Mouse (Mus musculus) right cerebral cortex, postnatal 36 days (tissue): Measurements from ENCODE around the gene Gxylt2.

Source experiments
- DNase-seq, 2 experiments: peaks; one replicate each; pipeline ENCODE4 v3.0.0; 2022; ENCODE audit warnings: low spot score in 2 of 2, mixed read lengths in 1 of 2

Gene Gxylt2

DNA sequence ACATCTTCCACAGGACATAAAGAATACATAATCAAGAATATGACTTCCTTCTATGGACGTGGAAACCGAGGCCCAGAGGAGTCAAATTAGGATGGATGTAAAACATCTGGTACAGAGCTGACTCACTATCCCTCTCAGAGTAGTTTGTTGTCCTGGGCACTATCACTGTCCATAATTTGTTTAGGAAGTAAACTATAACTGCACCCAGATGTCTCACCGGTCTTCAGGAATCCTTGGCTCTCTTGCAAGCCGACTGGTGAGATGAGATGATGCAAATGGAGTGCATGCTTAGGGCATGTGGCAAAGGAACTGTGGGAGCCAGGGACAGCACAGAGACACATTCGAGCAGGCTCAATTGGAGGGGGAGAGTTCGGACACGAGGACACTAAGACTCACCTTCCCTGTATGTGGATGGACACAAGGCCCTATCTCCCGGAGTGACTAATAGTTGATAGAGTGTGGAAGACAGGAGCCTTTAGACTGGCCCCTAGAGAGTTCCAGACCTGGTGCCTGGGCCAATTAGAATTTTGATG lies 10.8 kb downstream of the Gxylt2 start:
- DNase-seq, result no peak

DNA sequence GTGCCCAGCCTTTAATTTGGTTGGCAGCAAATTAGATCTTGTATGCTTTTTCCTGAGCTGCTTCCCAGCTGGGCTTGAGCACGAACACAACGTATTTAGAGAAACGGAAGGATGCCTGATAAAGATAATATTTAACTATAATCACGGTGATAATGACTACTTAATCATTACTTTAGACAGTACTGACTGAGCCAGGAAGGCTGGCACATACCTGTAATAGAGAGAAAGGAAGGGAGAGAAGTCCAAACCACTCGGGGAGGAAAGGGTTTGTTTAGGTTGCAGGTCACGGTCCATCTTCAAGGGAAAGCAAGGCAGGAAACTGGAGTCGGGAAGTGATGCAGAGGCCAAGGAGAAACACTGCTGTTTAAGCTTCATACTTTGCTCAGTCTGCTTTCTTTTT lies 11.6 kb downstream of the Gxylt2 start:
- no peak for DNase-seq

DNA sequence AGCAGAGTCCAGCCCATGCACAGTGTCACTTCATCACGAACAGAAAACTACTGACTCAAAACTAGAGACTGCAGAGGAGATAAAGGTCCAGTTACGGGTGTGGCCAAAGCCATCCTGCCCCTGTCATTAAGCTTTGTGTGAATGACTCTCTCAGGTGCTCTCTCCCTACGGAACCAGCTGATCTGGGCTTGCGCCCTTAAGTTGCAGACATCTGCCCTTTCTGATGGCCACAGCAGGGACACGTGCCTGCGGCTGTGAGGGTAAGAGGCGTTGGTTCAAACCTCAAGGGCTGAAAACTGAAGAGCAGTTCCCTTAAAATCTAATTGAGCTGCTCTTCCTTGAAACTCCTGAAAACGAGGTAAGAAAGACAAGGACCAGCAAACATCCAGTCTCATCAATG lies 12.3 kb downstream of the Gxylt2 start:
- no peak for DNase-seq

DNA sequence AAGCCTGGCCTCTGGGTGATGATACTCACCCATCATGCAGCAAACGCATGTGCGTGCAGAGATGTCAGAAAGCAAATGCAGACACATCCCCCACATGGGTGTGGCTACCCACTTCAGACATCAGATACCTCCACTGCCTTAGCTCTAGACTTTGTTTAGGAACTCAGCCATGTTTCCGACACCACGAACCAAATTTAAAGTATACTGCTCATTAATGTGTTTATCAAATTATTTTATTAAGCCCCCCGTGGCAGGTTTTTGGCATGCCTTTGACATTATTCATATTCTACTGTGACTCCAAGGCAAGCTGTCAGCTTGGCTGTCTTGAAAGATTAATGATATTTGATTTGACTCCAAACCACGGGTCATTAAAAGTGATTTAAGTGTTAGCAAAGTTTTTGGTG lies 15.6 kb downstream of the Gxylt2 start:
- DNase-seq, result no peak

DNA sequence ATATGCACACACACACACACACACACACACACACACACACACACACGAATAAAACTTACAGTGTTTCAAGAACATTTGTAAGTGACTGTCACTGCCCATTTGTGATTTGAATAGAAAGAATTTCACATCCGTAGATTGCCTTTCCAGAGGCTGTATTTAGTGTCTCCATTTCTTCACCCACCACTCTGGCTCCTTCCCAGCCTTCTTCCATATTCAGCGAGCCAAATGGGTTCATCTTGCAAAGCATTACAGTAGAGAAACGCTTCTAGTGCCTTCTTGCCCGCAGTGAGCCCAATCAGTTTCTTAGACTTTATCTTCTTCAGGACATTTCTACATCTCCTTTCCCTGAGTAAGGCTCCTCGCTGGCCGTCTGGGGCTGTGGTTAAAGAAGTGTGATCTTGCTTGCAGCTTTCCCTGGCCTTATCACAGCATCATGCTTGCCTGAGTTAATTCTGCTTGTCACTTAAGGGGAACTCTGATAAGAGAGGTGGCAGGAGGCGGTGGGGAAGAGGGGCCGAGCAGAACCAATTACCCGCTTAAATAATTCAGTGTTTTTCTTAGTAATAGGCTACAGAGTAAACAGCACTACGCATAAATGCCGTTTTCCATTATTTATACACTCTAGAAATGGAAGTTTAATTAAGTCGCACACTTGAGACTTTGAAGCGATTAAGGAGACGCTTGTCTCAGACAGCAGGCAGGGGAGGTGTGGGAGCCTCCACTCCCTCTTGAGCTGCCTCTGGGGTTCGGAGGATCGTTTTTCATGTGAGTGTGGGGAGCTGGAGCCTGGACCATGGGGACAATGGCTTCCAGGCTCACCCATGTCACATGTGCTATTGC lies 16.6 kb downstream of the Gxylt2 start:
- DNase-seq, result peak in 1 of 2 experiments; percentile 26

DNA sequence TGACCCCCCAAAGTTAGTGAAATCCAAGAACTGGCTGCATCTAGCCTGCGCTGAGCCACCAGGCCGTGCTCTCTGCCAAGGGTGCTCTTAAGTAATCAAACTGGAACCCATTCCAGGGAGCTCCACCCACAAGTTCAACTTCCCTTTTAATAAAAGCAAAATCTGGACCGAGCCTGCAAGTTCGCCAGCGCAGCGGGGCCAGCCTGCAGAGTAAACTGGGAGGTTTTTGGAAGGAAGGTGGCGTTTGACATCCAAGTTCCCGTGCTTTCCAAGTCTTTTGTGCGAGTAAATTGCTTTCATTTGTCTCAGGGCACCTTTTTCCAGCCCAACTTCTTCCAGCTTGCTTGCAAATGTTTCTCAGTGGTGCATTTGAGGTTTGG lies 27.5 kb downstream of the Gxylt2 start:
- DNase-seq, result no peak

DNA sequence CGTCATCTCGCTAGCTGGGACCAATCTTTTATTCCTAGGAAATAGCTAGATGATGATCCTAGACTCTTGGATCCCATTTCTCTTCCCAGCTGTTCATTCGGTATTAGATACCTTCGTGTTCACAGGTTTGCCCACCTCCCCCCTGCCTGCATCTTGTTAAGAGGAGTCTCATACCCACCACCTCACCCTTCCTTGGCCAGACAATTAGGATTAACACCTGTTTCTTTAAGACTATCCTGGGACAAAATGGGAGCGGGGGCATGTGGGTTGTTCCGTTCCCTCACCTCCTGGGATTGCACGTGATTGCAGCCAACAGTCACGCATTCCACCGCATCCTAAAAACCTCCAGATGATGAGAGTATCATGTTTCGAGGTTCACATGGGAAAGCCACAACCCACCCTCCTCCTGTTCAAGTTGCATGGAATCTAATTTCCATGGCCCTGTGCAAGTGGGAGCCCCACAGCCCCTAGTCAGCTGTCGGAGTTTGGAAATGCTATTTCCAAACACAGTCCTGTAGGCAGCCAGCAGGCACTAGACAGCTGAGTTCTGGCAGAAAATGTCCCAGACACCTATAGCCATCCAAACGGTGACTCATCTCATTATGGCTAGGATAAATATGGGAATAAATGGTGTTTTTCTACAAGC lies 28.0 kb downstream of the Gxylt2 start:
- DNase-seq, result peak; percentile 63 to 75

DNA sequence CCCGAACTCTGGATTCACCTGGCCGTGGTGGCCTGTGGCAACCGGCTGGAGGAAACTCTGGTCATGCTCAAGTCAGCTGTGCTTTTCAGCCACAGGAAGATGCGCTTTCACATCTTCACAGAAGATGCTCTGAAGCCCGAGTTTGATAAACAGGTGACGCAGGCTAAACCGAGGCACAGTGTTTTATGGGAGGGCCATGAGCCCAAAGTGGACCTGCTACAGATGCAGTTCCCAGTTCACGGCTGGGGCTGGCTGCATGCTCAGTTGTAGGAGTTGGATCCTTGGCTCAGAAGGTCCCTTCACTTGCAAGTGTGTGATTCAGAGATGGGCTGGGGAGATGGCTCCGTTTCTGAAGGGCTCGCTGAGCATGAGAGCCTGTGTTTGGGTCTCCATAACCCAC lies 28.7 kb downstream of the Gxylt2 start:
- no peak for DNase-seq

DNA sequence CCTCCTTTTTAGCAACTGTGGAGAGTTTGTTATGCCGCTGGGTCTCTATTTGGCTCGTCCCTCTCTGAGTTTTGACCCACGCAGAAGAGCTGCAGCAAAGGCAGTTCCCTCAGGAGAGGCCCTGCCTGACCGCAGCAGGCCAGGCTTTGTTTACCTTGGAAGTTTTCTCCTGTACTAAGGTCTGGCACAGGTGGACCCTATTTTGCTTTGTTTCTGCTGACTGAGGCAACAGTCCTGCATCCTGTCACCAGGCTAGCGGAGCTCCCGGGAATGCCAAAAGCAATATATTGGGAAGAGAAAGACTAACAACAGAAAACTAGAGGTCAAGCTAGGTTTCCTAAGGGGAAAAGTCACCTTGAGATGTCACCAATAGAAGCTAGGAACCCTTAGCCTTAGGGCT lies 29.8 kb downstream of the Gxylt2 start:
- DNase-seq, result no peak

DNA sequence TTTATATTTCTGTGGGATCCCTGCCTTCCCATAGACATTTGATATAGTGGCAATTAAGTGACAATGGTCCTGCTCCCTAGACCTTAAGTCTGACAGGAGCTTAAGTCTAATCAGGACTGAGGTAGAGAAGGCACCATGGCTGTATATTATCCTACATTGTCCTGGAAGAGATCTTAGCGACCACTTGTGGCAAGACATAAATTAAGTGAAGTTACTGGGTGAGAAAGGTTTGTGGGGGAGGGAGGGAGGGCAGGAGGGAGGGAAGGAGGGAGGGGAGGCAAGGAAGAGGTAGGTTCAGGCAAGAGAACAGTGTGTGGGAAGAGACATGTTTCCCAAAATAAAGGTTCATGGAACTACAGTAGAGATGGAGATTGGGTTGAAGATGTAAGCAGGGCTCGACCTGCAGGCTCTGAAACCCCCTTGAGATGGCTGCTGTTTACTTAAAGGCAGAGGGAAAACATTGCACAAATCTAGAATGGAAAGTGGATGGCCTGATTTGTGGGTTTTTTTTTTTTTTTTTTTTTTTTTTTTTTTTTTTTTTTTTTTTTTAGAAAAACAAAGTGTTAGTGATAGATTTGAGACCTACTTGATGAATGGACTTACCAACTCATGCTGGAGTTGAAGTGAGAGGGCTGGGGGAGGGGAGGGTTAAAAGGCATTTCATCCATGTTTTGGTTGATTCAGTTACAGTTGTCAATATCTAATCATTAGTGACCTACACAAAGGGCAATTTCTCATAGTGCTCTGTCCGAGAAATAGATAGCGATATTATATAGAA lies 54.1 kb downstream of the Gxylt2 start:
- no peak for DNase-seq

DNA sequence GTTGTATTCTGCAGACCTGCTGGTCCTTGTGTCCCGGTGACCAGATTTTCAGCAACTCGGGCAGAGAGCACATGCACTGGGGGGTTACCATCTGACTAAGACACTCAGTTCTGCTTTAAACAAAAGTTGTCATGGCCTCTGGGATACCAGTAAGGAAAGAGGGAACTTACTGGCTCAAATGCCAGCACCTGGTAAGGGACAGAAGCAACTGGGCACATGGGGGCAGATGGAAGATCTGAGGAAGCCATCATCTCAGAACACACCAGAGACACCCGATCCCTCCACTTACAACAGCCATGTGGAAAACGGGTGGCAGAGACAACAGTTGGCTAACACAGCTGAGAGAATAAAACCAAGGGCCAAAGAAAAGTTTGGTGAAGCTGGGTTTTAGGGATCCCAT lies 63.2 kb downstream of the Gxylt2 start:
- DNase-seq, result no peak

DNA sequence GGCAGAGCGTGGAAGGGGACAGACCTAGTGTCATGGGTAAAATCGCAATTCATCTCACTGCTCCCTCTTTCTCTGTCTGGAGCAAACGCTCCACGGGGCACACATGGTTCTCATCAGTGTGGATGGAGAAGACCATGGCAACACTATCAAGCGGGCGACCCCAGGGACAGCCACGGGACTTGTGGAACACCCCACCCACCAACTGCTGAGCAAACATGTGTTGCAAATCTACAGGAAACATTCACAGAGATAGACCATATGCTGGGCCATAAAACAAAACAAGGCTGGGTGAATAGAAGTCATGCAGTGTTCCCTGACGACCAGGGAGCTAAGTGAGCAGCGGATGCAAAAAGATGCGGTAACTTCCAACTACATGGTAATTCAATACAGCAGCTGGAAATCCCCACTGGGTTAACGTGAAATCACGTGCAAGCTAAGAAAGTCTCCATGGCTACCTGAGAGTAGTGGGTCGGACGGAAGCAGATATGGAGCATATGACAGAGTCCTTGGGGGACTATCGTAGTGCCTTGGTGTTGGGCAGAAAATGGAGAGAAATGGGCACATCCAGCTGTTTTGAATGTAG lies 71.5 kb downstream of the Gxylt2 start:
- no peak for DNase-seq

DNA sequence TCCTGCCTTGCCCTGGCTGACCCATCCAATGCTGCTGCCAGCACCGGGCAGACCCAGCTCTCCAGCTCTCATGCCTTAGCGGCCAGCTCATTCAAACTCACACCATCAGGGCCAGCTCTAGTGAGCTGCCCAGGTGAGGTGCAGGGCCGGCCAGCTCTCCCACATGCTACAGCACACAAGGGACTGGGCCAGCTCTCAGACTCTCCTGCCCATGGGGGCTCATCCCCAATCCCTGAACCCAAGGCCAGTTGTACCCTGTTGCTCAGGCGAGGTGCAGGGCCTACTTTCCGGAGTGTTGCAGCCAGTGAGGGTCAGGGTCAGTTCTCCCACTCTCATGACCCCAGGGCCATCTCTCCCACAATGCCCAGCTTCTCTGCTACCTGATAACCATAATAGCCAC lies 74.1 kb downstream of the Gxylt2 start:
- no peak for DNase-seq

DNA sequence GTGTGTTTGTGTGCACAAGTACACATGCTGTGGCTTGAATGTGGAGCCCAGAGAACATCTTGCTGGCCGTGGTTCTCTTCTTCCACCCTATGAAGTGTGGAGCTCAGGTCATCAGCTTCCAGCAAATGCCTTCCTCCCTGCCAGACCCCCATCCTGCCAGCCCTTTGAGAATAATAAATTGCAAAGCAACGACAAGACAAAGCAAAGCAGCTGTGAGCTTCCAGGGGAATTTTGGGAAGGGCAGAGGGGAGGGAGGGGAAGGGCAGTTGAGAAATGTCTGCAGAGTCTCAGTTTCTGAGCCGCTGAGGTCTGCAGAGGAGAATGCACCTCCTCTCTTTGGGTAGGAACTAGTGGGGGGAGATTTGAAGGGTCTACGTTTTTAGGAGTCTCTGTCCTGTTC lies 75.9 kb downstream of the Gxylt2 start:
- no peak for DNase-seq

DNA sequence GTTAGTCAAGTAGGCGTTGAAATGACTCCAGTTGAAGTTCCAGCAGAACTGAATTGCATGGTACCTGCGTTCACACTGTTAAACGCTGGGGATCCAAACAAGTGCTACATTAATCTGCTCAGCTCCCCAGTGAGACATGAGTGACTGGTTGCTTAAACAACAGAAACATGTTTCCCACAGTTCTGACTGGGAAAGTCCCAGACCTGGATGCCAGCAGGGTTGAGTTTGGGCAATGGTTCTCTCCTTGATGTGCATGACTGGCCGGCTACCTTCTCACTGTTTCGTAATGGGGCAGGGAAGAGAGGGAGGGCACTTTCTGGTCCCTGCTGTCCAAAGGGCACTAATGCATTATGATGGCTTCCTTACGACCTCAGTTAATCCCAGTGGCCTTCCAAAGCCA lies 77.1 kb downstream of the Gxylt2 start:
- no peak for DNase-seq

DNA sequence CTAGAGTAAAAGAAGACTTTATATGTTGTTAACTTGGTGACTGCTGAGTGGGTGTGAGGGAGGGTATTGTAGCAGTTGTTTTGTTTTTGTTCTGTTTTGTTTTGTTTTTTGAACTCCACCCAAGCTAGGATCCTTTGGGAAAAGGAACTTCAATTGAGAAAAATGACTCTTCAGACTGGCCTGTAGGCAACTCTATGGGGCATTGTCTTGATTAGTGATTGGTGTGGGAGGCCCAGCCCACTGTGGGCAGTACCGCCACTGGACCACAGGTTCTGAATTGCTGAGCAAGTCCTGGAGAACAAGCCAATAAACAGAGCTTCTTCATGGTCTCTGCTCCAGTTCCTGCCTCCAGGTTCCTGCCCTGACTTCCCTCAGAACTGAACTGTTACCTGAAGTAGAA lies 83.2 kb downstream of the Gxylt2 start:
- no peak for DNase-seq

DNA sequence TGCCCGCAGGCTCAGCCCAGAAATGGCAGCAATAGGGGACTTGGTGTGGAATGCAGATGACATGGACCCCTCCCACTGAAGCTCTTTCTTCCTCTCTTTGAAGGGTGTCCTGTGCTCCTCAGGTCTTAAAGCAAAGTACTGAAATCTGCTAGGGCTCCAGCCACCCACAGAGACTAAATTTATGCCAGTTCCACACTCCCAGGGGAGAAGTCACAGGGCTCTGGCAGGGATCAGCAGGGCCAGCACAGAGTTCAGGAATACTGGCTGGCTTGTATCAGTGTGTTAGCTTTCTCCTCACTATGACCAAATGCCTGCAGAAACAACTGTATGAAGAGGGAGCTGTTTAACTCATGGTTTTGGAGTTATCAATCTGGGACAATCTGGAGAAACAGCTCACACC lies 84.6 kb downstream of the Gxylt2 start:
- DNase-seq, result no peak

DNA sequence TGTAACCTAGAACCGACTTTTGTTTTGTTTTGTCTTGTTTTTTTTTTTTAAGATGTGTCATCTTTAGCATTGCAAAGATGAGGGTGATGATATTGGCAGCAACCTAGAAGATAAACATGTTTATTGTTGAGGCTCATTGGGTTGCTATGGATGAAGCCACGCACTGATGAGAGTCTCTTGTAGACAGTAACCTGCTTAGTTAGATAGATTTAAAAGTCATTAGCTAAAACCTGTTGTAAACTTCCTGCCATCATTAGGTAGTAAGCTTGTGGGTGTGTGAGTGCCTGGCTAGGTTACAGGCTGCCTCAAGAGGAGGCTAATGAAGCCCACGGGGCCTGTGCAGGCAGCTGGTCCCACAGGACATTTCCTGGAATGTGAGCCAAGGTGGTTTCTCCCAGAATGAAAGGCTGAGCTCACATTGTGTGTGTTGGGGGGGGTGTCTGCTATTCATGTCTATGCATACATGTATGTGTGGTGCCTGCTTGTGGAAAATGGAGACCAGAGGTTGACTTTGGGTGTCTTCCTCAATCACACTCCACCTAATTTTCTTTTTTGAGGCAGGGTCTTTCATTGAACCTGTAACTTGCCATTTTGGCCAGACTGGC lies 87.6 kb downstream of the Gxylt2 start:
- no peak for DNase-seq

DNA sequence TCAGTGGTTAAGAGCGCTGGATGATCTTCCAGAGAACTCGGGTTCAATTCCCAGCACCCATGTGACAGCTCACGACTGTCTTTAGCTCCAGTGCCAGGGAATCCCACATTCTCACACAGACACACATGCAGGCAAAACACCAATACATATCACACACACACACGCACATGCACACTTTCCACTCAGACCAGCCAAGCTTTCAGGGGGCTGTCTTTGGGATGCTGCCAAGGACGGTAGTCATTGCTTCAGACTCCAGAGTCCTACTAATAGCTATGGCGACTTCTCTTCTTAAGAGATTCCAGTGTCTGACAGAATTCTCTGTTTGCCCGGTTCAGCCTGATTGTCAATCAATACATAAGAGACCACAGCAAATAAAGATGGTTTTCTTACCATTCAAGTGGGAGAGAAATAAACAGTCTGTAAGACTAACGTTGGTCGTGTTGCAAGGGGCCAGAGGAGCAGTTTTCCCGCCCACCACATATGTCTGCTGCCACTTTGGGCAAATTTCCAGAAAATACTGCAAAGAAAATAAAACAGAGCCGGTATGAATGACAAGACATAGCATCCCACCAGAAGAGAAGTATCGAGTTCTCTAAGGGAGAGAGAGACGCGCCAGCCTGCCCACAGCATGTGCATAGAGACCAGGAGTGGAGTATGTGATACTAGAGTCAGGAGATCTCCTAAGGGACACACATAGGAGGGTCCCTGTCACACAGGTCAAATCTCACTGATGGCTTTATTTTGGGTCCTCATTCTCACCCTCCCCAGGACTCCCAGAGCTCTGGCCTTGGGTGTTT lies 88.6 kb downstream of the Gxylt2 start:
- DNase-seq, result no peak

DNA sequence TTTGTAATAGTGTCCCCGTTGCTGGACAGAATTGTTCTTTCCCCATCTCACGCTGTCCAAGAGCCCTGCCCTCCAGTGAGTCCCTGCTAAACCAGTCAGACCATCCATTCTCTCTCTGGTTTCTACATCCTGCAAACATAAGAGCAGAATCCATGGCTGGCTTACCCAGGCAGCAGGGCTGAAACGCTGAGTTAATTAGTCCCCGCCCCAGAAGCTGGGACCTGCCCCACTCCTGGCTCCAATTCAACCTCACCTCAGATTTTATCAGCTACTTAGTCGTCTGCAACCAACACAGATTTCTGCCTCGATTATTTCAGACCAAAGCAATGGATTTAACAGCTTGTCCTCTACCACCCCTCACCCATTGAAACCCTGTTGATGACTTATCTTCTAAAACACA lies 91.3 kb downstream of the Gxylt2 start:
- DNase-seq, result no peak

DNA sequence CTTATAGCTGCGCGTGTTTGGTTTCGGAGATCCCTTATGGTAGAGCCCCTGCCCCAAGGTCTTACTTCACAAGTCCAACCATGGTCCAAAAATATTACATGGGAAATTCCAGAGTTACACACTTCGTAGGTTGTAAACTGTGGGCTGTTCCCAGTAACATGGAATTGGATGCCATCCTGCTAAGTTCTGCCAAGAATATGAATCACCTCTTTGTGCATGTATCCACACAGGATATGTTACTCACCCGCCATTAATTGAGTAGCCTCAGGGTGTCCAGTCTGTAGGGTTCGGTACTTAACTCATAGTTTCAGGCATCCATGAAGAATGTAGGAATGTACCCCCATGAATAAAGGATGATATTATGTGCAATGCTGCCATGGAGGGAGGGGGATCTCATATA lies 94.8 kb downstream of the Gxylt2 start:
- DNase-seq, result no peak
